Mouse (Mus musculus) liver, adult (tissue): ENCODE measurements around the gene Plcxd1.
"Not testable (repeated sequence)": the region's sequence is repeated elsewhere in the genome, so short reads cannot be mapped to it uniquely, and the experiment has no call there.

Experiments
- GATA4 ChIP-seq: IDR thresholded peaks from 2 replicates; pipeline ENCODE4 v1.6.1; 2014; ENCODE audit warnings: mild to moderate bottlenecking, low read length; ENCODE audit not compliant: insufficient replicate concordance

The Plcxd1 gene

DNA sequence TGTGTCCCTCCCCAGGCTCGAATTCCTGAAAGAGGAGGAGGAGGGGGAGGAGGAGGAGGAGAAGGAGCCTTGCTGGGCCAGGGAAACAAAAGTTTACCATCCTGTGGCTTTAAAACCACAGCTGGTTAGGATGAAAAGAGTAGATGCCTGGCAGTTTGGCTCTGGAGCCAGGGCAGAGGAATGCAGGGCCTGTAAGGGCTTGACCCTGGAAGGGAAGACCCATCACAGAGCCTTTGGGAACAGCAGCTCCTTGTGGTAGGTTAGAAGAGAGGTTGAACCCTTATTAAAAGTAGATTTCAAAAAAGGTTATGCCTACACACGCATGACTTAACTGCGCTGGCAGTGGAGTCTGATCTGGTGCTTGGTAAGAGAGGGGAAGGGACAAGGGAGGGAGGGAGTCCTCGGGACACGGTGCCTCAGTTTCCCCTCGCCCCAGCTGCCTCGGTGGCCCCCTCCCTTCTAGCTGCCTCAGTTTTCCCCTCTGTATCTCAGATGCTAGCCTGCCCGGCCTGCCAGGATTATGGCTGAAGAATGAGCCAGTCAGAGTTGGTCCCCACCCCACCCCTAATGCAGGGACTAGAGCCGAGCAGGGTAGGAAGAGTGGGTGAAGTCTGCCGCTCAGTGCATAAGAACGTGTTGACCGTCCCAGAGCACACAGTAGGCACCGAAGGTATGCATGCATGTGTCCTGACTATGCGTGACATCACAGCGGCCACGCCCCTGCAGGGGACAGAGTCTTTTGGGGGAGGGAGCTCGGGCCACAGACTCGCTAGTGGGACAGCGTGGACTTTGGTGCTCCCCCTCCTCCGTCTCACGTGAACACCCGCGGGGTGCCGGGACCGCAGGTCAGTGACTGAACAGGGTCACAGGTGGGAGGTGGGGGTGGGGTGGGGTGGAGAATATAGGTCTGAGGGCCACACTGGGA lies at the start of gene Plcxd1:
Gene Plcxd1, plus strand, starts transcription at position 314 of the 925 bp plus-strand sequence.
- TF ChIP-seq GATA4, result no peak

DNA sequence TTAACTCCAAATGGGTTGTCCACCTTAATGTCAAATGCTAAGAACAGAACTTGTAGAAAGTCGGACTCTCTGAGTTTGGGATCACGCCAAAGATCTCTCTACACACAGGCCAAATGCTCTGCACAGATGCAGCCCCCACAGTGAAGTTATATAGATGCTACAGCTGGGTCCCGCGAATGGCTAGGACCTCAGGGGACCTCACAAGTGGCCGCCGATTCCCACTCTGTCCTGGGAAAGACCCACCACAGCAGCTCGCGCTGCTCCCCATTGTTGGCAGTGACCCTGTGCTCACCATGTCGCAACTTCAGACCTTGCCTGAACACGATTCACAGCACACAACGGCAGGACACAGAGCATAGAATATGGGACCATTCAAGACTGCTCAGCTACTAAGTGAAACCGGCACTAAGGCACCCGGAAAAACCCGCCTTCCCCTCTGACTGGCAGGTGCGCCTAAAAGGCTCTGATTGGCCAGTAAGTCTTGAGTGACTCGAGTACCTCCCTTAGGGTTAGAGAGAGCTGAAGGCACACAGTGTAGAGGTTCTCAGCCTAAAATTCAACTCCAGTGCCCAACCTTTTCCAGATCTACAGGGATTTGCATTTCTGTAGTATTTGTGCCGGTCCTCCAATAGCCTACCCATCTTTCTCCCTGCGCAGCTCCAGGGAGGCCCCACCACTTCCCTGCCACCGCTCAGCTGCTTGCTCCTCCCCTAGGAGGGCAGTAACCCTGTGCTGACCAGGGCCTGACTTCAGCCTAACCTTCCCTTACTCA lies 41.9 kb upstream of the Plcxd1 start:
- TF ChIP-seq GATA4, result no peak

DNA sequence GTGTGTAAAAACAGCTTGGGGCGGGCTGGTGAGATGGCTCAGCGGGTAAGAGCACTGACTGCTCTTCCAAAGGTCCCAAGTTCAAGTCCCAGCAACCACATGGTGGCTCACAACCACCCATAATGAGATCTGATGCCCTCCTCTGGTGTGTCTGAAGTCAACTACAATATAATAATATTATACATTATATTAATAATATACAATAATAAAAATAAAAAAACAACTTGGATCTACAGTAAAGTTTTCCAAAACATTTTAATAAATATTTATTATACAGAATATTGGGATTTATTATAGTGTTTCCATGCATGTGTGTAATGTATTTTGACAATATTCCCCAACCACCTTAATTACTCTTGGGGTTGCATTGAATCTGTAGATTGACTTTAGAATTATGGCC lies 27.4 kb upstream of the Plcxd1 start, which contains the start of gene Gm17655:
Gene Gm17655, minus strand, starts transcription at position 101 of the 400 bp plus-strand sequence.
- not testable (repeated sequence) for TF ChIP-seq GATA4

DNA sequence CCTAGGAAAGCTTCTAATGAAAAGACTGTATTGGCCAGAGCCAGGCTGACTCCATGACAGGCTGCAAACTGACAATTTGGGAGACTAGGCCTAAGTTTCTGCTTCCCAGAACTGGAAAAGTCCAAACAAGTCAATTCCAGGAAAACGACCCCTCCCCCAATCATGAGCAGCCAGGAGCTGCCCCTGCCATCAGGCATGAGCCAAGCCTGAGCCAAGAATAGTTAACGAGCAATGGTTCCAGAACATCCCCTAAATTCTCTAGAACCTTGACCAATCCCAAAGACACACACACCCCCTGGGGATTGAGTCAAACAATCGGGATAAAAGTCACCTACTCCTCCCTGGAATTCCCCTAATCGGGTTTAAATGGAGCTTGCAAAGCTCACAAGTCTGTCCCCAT lies 16.8 kb upstream of the Plcxd1 start:
- no peak for TF ChIP-seq GATA4

DNA sequence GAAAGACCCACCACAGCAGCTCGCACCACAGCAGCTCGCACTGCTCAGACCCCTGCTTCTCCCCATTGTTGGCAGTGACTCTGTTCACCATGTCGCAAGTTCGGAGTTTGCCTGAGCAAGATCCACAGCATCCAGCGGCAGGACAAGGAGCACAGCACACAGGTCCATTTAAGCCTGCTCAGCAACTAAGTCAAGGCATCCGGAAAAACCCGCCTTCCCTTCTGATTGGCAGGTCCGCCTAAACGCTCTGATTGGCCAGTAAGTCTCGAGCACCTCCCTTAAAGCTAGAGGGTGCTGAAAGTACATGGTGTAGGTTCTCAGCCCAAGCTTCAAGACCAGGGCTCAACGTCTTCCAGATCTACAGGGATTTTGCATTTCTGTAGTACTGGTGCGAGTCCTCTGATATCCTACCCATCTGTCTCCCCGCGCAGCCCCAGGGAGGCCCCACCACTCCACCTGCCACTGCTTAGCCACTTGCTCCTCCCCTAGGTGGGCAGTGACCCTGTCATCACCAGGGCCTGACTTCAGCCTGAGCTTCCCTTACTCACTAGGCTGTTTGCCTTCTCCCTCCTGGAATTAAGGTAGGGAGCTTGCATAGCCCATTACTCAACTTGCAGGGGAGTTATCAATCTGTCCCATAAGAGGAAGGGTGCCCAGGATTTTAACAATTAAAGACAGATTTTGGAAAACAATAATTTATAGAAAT lies 13.5 kb upstream of the Plcxd1 start:
- no peak for TF ChIP-seq GATA4

DNA sequence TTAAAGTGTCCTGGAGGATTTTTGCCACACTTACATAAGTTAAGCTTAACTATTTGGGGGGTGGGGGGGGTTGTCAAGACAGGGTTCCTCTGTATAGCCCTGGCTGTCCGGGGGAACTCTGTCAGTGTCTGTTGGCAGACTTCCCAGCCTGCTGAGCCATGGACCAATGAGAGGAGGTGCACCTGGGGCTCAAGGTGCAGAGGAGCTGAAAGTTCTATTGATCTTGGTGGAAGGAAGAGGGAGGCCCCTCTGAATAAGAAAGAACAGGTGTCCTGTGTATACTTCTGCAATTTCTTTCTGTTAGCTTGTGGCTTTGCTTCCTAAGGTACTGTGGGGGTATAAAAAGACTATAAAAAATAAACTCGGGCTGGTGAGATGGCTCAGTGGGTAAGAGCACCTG lies 8.2 kb upstream of the Plcxd1 start:
- no peak for TF ChIP-seq GATA4

DNA sequence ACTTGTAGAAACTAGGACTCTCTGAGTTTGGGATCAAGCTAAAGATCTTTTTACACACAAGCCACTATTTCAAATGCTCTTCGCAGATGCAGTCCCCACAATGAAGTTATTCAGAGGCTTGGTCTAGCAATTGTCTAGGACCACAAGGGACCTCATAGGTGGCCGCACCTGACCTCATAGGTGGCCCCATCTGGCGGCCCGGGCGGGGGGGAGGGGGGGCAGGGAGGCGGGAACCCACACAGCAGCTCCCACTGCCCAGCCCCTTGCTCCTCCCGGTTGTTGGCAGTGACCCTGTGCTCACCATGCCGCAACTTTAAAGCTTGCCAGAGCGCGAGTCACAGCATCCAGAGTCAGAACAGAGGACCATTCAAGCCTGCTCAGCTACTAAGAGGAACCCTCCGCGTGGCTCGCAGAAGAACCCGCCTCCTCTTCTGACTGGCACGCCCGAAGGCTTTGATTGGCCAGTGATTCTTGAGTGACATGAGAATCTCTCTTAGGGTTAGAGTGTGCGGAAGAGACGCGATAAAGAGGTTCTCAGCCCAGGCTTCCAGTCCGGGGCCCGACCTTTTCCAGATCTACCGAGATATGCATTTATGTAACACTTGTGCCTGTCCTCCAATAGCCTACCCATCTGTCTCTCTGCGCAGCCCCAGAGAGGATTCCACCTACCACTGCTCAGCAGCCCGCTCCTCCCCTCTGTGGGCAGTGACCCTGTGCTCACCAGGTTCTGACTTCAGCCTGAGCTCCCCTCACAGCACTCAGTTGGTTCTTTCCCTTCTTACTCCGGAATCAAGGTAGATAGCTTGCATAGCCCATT lies 5.5 kb upstream of the Plcxd1 start, which contains the start of gene Gm35315:
Gene Gm35315, minus strand, starts transcription at position 391 of the 817 bp plus-strand sequence.
- peak; percentile 76; the same call in 1 of the 2 replicates for TF ChIP-seq GATA4

DNA sequence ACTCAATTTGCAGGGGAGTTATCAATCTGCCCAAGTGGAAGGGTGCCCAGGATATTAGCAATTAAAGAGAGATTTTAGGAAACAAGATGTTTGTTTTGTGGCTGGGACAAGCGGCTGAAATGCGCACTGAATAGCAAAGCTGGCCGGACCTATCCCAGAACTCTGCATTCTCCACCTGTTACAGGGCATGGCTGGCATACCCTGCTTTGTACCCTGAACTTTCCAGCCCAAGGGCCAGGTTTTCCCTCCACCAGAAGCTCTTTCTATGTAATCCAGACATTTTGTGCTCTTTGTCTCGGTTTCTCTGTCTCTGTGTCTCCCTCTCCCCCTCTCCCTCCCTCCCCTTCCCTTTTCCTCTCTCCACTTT lies 4.9 kb upstream of the Plcxd1 start:
- TF ChIP-seq GATA4, result no peak

DNA sequence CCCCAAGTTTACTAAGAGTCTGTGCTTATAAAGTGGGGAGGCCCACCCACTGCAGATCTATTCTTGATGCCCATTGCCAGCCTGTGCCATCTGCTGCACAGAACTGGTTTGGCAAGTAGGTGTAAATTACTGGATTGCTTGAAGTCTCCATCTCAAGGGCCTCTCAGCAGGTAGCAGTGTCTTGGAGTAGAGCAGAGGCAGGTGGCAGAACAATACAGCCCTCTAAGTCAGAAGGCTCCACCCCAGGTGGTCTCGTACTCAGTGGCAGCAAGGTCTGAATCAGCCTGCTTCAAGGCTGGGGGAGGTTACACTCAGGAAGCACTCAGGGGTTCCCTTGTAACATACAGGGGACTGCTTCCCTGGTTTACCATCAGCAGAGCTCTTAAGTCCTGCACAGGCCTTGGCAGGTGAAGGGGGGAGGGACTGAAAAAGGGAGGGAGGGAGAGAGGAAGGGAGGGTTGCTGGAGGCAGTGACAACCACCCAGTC lies 735 bp upstream of the Plcxd1 start:
- TF ChIP-seq GATA4, result no peak

DNA sequence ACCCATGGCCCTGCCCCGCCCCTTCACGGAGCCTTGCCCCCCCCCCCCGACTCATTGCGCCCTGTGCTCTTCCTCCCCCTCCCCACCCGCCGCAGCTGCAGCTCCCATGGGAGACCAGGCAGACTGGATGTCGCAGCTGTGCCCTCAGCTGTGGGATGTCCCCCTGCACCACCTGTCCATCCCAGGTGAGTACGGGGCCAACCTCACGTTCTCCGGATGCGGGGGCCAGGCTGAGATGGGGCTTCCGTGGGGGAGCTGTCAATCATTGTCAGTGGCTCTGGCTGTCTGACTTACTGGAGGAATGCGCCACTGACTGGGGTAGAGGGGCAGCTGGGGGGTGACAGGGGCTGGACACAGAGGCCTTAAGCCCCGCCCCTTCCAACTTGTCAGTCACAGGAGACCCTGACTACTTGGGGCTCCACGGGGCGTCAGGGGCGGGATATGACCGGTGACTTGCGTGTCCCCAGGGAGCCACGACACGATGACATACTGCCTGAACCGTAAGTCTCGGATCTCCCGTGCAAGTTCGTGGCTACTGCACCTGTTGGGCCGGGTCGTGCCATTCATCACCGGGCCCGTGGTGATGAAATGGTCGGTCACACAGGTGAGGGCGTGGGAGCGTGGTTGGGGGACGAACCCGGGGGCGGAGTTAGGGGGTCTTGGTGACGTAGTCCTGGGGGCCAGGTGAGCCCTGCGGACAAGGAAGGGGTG lies 1.3 kb downstream of the Plcxd1 start:
- no peak for TF ChIP-seq GATA4

DNA sequence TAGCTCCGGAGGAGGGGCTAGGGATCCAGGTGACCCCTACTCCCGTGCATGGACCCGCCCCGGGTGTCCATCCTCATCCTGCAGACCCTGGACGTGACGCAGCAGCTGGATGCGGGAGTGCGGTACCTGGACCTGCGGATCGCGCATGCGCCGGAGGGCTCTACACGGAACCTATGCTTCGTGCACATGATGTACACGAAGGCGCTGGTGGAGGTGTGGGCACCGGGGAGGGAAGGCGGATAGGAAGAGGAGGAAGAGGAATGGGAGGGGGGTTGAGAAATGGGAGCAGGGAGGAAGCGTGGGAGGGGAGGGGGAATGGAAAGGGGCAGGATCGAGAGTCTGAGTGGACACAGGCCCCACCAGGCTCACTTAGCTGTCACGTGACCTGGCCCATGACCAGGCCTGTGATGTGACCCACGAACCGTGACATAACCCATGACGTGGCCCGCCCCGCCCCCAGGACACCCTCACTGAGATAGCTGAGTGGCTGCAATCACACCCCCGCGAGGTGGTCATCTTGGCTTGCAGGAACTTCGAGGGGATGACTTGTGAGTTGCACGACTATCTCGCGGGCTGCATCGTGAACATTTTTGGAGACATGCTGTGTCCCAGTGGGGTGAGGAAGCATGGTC lies 2.1 kb downstream of the Plcxd1 start:
- no peak for TF ChIP-seq GATA4

DNA sequence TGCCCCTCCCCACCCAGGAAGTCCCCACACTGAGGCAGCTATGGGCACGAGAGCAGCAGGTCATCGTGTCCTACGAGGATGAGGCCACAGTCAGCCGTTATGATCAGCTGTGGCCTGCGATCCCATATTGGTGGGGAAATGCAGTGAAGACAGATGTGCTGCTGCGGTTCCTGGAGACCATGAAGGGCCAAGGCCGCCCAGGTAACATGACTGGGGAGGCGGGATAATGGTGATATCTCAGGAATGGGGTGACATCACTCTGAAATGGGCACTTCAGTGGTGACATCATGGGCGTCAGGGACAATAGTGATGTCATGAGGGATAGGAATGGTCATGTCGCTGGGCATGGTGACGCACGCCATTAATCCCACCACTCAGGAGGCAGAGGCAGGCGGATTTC lies 2.7 kb downstream of the Plcxd1 start:
- no peak for TF ChIP-seq GATA4
